Mouse (Mus musculus): ENCODE measurements around the gene Ctrc.

DNA sequence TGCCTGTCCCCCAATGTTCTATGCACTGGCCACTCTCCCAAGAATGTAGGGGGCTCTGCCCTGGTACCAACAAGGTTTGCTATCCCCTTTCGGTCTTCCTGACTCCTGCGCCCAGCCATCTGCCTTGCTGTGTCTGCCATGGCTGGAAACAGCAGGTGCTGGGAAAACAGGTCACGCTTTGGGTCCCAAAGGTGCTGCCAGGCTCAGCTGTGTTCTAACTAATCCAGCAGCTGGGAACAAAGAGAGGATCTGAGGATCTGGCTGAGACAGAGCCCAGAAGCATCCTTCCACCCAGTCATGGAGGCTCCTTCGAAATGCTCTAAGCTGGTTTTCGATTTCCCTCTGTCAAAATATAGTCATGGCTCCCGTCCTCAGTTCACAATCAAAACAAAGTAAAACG lies 29.9 kb downstream of the Ctrc start:
- TF ChIP-seq CTCF (IDR thresholded peaks at IDR 0.05; ENCODE audit: low read depth) (no peak), EP300 (optimal IDR thresholded peaks at IDR 0.05) (no peak)

All from stomach, postnatal 0 days (tissue).